Mouse (Mus musculus): ENCODE data around the gene Rapgef4. TPM values are rescaled to one million over a fixed set of nuclear protein-coding genes. Genes with fewer than 3 reads are reported as not detected.

Rapgef4 gene
- total and polyA plus RNA-seq, 2 experiments from 2014 or later = 5.3 to 5.5 TPM

GRCm38 (mm10) chr2:71974143-71974846, 6.7 kb upstream of the Rapgef4 start:
- no peak overlapping the region for H3K27ac ChIP-seq (ENCODE audit: low read depth)
- TF ChIP-seq CTCF (IDR thresholded peaks at IDR 0.05; ENCODE audit: low read depth) = no peak
- no peak for TF ChIP-seq EP300 (IDR thresholded peaks at IDR 0.05; ENCODE audit: low read depth)
- no peak overlapping the region for H3K9ac ChIP-seq (replicated peaks; ENCODE audit: low read depth, low read length)
- no peaks in the 10 kb centered on the region for H3K36me3 ChIP-seq (replicated peaks; ENCODE audit: control insufficient read depth, insufficient read depth, low read length)
- ATAC-seq (ENCODE audit: insufficient read depth, low read depth) (peak; percentile 82), DNase-seq (ENCODE audit: low spot score) (peak; percentile 28)
- H3K4me2 ChIP-seq (ENCODE audit: low read depth, low read length) = no peak overlapping the region
- WGBS = 63% methylated on average over 10 of the region's 11 CpGs
- no peaks in the 10 kb centered on the region for H3K4me1 ChIP-seq (ENCODE audit: control insufficient read depth, insufficient read depth)
- H3K4me3 ChIP-seq (ENCODE audit: low read depth, low read length) = no peak overlapping the region
- H3K27me3 ChIP-seq (ENCODE audit: control insufficient read depth, insufficient read depth, low read length) = no peaks in the 10 kb centered on the region; the same call in 1 of the 2 replicates
- no peaks in the 10 kb centered on the region for H3K9me3 ChIP-seq (replicated peaks; ENCODE audit: control insufficient read depth, low read length)

GRCm38 (mm10) chr2:71979981-71980380, 1.1 kb upstream of the Rapgef4 start:
- no peaks in the 10 kb centered on the region for H3K9me3 ChIP-seq (replicated peaks; ENCODE audit: control insufficient read depth, low read length)
- H3K4me3 ChIP-seq (ENCODE audit: low read depth, low read length) = no peak overlapping the region
- H3K36me3 ChIP-seq (replicated peaks; ENCODE audit: control insufficient read depth, insufficient read depth, low read length) = no peaks in the 10 kb centered on the region
- TF ChIP-seq CTCF (IDR thresholded peaks at IDR 0.05; ENCODE audit: low read depth) = no peak
- no peak for TF ChIP-seq EP300 (IDR thresholded peaks at IDR 0.05; ENCODE audit: low read depth)
- H3K27ac ChIP-seq (ENCODE audit: low read depth) = no peak overlapping the region
- WGBS = 83% methylated on average over 7 of the region's 7 CpGs
- peaks cover 9% of the 10 kb centered on the region; the same call in 1 of the 2 replicates for H3K27me3 ChIP-seq (ENCODE audit: control insufficient read depth, insufficient read depth, low read length)
- DNase-seq (ENCODE audit: low spot score) = no peak
- H3K9ac ChIP-seq (replicated peaks; ENCODE audit: low read depth, low read length) = no peak overlapping the region
- H3K4me1 ChIP-seq (ENCODE audit: control insufficient read depth, insufficient read depth) = peaks cover 5% of the 10 kb centered on the region; the same call in 1 of the 2 replicates
- no peak for ATAC-seq (ENCODE audit: insufficient read depth, low read depth)
- no peak overlapping the region for H3K4me2 ChIP-seq (ENCODE audit: low read depth, low read length)

GRCm38 (mm10) chr2:71981343-71981851, 357 bp downstream of the Rapgef4 start:
- Histone ChIP-seq H3K9me3 (replicated peaks; ENCODE audit: control insufficient read depth, low read length) (no peaks in the 10 kb centered on the region), H3K27me3 (ENCODE audit: control insufficient read depth, insufficient read depth, low read length) (peaks cover 11% of the 10 kb centered on the region; the same call in 1 of the 2 replicates), H3K4me3 (ENCODE audit: low read depth, low read length) (peak overlapping the region; percentile 53), H3K4me2 (ENCODE audit: low read depth, low read length) (peak overlapping the region; percentile 92), H3K4me1 (ENCODE audit: control insufficient read depth, insufficient read depth) (peaks cover 5% of the 10 kb centered on the region; the same call in 1 of the 2 replicates), H3K9ac (replicated peaks; ENCODE audit: low read depth, low read length) (peak overlapping the region; percentile 58), H3K36me3 (replicated peaks; ENCODE audit: control insufficient read depth, insufficient read depth, low read length) (no peaks in the 10 kb centered on the region), H3K27ac (ENCODE audit: low read depth) (no peak overlapping the region)
- no peak for DNase-seq (ENCODE audit: low spot score)
- ATAC-seq (ENCODE audit: insufficient read depth, low read depth) = 0 out of 2 replicates have a peak, but pooled peaks have one; percentile 4
- WGBS = 20% methylated on average over 22 of the region's 24 CpGs
- TF ChIP-seq EP300 (IDR thresholded peaks at IDR 0.05; ENCODE audit: low read depth) (no peak), CTCF (IDR thresholded peaks at IDR 0.05; ENCODE audit: low read depth) (no peak)

GRCm38 (mm10) chr2:71981896-71982295, 856 bp downstream of the Rapgef4 start:
- H3K4me3 ChIP-seq (ENCODE audit: low read depth, low read length) = peak overlapping the region; percentile 53; the same call in 1 of the 2 replicates
- no peaks in the 10 kb centered on the region for H3K9me3 ChIP-seq (replicated peaks; ENCODE audit: control insufficient read depth, low read length)
- peaks cover 11% of the 10 kb centered on the region; the same call in 1 of the 2 replicates for H3K27me3 ChIP-seq (ENCODE audit: control insufficient read depth, insufficient read depth, low read length)
- no peak overlapping the region for H3K27ac ChIP-seq (ENCODE audit: low read depth)
- H3K9ac ChIP-seq (replicated peaks; ENCODE audit: low read depth, low read length) = peak overlapping the region; percentile 58; the same call in 1 of the 2 replicates
- DNase-seq (ENCODE audit: low spot score) = no peak
- TF ChIP-seq CTCF (IDR thresholded peaks at IDR 0.05; ENCODE audit: low read depth) (no peak), EP300 (IDR thresholded peaks at IDR 0.05; ENCODE audit: low read depth) (no peak)
- 80% methylated on average over 6 of the region's 6 CpGs for WGBS
- no peaks in the 10 kb centered on the region for H3K36me3 ChIP-seq (replicated peaks; ENCODE audit: control insufficient read depth, insufficient read depth, low read length)
- peak overlapping the region; percentile 92 for H3K4me2 ChIP-seq (ENCODE audit: low read depth, low read length)
- peaks cover 5% of the 10 kb centered on the region; the same call in 1 of the 2 replicates for H3K4me1 ChIP-seq (ENCODE audit: control insufficient read depth, insufficient read depth)
- ATAC-seq (ENCODE audit: insufficient read depth, low read depth) = no peak

GRCm38 (mm10) chr2:71982868-71983597, 2.0 kb downstream of the Rapgef4 start:
- 71% methylated on average over 10 of the region's 10 CpGs for WGBS
- Histone ChIP-seq H3K9ac (replicated peaks; ENCODE audit: low read depth, low read length) (no peak overlapping the region), H3K36me3 (replicated peaks; ENCODE audit: control insufficient read depth, insufficient read depth, low read length) (no peaks in the 10 kb centered on the region), H3K4me2 (ENCODE audit: low read depth, low read length) (no peak overlapping the region), H3K4me3 (ENCODE audit: low read depth, low read length) (no peak overlapping the region), H3K4me1 (ENCODE audit: control insufficient read depth, insufficient read depth) (peaks cover 5% of the 10 kb centered on the region; the same call in 1 of the 2 replicates), H3K9me3 (replicated peaks; ENCODE audit: control insufficient read depth, low read length) (no peaks in the 10 kb centered on the region), H3K27ac (ENCODE audit: low read depth) (no peak overlapping the region), H3K27me3 (ENCODE audit: control insufficient read depth, insufficient read depth, low read length) (peaks cover 11% of the 10 kb centered on the region; the same call in 1 of the 2 replicates)
- ATAC-seq (ENCODE audit: insufficient read depth, low read depth) = no peak
- DNase-seq (ENCODE audit: low spot score) = no peak
- TF ChIP-seq EP300 (IDR thresholded peaks at IDR 0.05; ENCODE audit: low read depth) (no peak), CTCF (IDR thresholded peaks at IDR 0.05; ENCODE audit: low read depth) (no peak)
